Mouse (Mus musculus) urinary bladder, postnatal 10 days (tissue): Measurements from ENCODE around the gene Pgam1.
"Not testable (repeated sequence)": the region's sequence is repeated elsewhere in the genome, so short reads cannot be mapped to it uniquely, and the experiment has no call there.

ENCODE experiments used
- DNase-seq: peaks from one replicate; pipeline ENCODE4 v3.0.0; 2022; ENCODE audit warnings: low spot score

Gene Pgam1

DNA sequence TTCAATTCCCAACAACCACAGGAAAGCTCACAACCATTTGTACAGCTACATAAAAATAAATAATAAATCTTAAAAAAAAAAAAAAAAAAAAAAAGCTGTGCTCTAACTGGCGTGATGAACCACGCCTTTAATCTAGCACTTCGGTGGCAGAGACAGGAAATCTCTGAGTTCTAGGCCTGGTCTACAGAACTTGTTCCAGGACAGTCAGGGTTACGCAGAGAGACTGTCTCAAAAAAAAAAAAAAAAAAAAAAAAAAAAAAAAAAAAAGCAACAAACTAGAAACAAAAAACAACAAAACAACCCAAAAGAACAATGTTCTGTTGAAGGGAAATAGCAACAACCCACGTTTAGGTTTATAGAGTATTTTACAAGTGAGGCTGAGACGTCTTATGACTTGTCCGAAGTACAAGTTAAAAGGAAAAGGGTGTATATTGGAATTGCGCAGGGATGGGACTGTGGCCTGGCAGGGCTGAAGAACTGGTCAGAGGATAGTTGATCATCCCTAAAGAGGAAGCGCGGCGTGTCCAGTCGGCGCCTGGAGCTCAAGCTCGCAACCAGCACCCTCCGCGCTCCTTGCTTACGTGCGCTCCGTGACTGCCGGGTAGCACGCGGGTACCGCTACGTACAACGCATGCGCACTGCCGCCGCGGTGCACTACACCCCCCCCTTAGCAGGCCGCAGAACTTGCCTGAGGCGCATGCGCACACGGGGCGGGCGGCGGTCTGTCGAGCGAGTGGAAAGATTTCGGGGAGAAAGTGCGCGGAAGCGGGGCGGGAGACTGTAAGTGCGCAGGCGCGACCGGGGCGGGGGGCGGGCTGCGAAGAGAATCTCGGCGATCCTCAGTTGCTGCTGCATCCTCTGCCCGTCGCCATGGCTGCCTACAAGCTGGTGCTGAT lies at the start of gene Pgam1:
TSS of gene Pgam1 (plus strand) at position 746 of the 896 bp plus-strand sequence.
- DNase-seq: peak; percentile 84

DNA sequence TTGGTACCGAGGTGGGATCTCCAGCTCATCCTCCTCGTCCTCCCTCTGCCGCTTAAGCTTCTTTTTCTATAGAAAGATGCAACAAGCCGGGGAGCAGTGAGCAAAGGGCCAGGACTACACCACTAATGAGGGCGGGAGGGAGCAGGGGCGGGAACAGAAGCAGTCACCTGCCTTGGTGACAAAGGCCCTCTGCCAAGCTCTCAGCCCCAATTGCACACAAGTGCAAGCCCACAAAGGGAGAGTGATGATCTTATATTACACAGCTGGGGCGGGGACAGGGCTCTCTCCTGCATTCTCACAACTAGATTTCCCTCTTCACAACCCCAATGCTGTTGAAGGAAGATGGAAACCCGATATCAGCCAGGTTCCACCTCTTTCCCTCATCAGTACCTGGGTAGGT lies 45.0 kb upstream of the Pgam1 start:
- DNase-seq: no peak

DNA sequence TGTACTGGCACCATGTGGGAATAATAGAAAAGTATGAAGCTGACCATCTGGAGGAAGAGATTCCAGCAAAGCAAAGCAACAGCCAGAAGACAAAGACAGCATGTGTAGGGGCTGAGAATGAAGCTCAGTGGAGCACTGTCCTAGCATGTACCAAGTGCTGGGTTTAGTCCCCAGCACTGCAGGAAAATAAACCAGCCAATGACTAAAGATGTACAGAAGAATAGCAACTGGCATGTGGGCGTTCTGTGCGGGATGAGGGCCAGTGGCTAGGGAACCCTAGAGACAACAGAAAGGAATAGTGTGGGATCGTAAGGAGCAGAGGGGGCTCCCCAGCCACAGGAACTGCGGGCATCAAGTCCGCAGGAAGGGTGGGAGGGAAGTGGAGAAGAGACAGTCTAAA lies 42.4 kb upstream of the Pgam1 start:
- no peak for DNase-seq

DNA sequence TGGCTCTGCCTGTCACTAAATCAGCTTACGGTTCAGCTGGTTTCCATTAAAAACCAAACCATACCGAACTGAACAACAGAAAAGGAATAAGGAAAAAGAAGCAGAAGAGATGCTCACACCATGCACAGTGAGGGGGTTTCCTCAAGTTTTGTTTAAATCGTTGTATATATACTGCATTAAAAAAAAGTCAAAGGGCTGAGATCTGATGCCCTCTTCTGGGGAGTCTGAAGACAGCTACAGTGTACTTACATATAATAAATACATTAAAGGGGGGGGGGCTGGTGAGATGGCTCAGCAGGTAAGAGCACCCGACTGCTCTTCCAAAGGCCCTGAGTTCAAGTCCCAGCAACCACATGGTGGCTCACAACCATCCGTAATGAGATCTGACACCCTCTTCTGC lies 41.8 kb upstream of the Pgam1 start:
- not testable (repeated sequence) for DNase-seq

DNA sequence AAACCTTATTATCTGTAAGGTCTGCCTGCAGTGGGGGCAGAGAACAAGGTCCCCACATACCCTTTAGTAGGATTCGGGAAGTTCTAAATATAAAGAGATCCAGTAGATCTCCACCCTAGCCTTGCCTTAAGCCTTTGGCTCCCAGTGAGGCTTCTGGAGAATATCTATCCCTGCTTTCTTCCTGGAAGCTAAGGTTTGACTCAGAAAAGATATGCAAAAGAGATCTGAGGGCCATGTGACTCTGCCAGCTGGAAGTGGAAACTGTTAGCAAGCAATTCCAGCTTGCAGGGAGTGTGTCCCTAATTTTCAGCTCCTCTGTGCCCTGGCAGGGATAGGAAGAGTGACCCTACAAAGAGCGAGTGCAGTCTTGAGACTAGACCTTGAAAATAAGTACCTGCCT lies 39.4 kb upstream of the Pgam1 start:
- no peak for DNase-seq

DNA sequence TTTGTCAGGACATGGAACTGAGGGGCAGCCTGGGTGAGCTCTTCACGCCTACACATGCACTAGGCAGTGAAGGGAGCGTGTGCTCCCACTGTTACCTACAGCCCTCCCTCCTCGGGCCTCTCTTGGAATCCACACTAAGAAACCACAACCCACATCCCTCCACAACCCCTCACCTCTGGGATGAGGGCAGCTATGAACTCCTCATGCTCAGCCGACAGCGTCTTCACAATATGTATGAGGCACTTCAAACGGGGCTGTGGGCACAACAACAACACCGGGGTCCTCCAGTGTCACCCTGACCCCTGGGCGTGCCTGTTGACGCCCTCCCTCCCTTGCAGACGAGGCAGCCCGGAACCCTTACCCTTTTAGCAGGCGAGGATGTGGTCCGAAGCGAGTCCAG lies 37.4 kb upstream of the Pgam1 start:
- no peak for DNase-seq

DNA sequence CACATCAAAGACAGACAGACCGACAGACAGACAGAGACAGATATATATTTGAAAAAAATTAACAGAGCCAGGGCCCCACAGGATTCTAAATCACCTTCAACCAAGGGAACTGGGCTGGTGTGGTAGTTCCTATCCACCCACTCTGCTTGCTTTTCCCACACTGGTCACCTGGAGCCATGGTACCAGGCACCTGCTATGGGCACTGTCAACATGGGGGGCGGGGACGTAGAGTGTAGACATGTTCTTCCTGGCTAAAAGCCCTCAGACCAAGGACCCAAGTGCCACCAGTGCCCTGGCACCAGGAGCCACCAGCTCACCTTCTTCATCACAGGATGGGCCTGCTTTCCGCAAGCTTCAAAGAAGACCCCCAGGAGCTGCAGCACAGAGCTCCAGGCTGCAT lies 29.9 kb upstream of the Pgam1 start:
- DNase-seq: no peak

DNA sequence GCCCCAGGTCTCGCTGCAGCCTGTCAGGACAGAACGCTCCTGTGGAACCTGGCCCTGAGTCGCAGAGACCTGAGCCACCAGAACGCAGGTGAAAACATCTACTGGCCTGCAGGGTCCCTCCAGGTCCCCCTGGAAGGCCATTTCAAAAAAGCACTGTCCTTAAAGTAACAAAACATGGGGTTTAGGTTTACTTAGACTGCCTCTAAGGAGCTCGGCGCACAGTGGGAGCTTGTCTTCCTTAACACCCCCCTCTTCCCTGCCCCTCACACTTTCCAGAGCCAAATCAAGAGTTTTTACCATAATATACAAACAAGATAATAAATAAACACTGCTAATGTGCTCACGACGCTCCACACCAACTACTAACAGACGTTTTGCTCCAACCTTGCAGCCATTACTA lies 27.8 kb upstream of the Pgam1 start:
- no peak for DNase-seq

DNA sequence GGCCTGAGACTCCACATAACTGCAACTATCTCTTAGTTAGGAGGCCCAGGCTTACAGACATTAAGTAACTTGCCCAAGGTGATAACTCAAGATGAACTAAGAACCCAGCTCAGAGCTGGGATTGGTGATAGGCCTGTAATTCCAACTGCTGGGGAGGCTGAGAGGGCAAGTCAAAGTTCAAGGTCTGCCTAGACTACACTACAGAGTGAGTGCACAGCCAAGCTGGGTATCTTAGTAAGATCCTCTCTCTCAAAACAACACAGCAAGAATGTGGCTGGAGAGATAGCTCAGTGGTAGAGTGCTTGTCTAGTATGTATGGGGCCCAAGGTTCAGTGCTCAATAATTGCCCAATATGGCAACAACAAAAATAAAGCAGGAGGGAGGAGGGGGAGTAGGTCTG lies 23.5 kb upstream of the Pgam1 start:
- DNase-seq: no peak

DNA sequence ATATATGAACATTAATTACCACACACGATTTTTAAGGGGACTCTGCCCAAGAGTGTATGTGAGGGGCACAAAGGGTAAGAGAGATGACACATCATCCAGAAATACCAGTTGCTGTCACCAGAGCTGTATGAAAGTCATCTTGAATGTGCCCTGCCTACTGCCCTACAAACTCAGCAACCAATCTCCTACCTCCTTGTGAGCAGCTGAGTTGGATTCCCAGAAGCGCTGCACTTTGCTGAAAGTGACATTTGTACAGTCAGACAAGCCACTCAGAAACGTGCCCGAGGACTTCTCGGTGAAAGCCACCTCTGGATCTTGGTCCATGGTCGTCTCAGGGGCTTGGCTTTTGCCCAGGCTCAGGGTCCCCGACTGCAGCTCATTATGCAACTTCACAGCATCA lies 16.8 kb upstream of the Pgam1 start:
- no peak for DNase-seq

DNA sequence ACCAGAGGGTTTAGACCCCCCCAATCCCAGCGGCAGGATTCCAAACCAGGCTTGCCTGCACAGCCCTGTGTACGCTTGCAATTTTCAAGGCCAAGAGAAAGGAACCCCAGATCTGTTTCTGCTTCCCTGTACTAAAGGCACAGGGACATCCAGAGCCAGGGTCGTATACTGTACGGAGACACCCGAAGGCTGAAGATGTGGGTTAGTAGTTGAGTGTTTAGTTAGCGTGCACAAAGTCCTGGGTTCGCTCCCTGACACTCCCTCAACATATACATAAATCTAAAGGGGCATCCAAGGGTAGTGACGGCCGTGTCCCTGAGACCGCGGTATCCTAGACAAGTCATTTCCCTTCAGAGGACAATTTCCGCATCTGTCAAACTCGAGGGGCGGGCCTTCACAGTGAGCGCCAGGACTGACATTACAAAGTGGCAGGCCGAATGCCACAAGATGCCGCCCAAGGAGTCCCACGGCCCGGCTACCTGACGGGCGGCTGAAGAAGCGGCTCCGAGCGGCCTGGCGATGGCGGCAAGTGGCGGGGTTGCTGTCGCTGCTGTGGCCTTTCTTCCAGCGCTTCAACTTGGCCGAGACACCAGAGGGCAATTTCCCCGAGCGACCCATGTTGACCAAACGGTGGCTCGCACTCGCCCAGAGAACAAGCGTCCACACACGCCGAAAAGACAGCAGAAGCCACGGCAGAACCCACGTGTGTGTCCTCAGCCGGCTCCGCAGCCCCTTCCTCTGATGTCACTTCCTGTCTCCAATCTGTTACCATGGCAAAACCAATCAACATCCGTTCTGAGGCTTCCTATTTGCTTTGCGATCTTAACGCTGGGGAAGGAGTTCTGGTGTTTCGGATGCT lies 16.0 kb upstream of the Pgam1 start, which contains the start of gene Rrp12:
TSS of gene Rrp12 (minus strand) at position 714 of the 859 bp plus-strand sequence.
- DNase-seq: no peak

DNA sequence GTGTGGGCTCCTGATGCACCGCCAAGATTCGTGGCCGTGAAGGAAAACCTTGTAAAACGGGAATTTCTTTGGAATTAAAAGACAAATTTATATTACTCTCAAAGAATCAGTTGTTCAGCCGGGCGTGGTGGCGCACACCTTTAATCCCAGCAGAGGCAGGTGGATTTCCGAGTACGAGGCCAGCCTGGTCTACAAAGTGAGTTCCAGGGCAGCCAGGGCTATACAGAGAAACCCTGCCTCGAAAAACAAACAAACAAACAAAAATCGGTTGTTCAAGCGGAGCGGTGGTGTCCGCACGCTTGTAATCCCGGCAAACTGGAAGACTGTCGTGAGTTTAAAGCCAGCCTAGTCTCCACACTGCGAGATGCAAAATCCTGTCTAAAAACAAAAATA lies 15.4 kb upstream of the Pgam1 start:
- DNase-seq: no peak

DNA sequence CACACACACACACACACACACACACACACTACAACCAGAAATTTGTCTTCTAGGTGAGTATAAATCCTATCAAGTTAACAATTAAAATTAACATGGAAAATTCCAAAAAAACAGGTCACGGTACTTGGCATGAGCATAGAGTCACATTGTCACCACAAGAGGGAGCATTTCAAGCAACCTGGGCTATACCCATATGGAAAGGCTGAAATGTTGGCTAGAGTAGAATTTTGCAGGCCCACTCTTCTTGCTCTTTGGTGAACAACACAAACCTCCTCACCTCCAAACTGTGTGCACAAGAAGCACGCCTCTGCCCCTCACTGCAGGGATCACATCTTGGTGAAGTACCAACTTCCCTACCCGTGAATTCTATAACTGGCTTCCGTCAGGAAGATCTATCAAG lies 12.9 kb upstream of the Pgam1 start:
- DNase-seq: no peak

DNA sequence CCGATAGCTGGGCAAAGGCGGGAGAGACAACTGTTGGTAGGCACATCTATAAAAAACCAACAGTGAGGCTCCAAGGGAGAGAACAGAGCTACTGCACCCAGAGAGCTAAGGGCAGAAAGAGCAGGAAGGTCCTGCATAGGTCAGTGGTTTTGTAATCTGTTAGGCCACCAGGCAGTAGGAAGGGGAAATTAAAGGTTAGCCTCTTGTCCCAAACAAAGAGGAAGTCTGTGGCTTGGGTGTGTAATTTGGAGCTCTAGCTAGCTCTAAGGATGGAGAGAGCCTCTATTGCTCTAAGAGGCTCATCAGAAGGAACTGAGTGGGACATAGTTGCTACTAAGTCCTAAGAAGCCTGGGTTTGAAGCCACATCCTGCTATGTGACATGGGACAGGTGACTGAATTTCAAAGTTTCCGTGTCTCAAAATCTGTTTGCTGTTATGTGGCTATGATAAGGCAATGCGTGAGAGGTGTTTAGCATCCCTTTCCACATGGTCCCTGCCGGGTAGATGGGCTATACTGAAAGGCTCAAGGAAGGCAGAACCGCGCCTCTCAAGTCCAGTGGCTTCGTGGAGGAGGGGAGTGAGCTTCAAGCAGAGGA lies 11.1 kb upstream of the Pgam1 start:
- DNase-seq: no peak

DNA sequence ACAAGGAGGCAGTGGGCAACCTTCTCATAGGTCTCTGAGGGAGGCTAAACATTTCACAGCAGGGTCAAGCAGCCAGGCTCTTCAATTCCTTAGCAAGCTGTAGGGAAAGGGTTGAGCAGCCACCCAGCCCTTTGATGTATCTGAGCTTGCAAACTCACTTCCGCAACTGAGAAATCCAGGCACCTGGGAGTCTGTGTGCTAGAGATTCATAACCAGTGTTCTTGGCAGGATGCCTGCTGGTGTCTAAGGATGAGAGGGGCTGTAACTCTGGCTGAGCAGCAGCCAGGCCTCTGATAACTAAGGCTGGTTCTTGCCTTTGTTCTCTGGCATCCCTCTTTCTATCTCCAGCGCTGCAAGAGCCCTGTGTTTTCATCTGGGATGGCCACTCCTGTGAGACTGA lies 10.0 kb upstream of the Pgam1 start:
- DNase-seq: no peak

DNA sequence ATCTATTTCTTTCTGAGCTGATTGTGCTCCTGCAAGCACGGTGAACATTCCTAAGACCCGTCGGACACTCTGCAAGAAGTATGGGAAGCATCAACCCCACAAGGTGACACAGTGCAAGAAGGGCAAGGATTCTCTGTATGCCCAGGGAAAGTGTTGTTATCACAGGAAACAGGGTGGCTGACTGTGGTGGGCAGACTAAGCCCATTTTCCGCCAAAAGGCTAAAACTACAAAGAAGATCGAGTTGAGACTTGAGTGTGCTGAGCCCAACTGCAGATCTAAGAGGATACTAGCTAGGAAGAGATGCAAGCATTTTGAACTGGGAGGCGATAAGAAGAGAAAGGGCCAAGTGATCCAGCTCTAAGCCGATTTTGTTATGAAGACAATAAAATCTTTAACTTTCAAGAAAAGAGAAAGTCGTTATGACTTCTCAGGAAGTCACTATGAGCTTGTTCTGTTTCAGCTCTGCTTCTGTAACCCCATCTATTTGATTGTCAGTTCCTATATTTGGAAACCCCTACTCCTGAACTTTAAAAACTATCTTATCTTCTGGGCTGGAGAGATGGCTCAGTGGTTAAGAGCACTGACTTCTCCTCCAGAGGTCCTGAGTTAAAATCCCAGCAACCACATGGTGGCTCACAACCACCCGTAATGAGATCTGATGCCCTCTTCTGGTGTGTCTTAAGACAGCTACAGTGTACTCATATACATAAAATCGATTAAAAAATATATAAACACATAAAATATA lies 8.7 kb upstream of the Pgam1 start:
- no peak for DNase-seq

DNA sequence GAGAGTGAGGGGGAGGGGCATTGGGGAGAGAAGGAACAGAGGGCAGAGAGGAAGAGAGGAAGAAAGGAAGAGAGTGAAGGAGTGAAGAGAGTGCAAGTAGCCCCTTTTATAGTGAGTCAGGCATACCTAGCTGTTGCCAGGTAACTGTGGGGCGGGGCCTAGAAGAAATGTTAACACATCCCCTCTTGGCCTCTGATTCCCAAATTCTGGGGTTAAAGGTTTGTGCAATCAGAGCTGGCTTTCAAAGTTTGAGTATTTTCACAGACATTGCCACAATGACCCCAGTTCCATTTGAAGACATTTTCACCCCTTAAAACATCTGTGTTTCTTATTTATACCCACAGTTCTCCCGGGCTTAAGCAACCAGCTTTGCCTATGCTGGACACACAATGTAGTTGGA lies 6.5 kb upstream of the Pgam1 start:
- no peak for DNase-seq

DNA sequence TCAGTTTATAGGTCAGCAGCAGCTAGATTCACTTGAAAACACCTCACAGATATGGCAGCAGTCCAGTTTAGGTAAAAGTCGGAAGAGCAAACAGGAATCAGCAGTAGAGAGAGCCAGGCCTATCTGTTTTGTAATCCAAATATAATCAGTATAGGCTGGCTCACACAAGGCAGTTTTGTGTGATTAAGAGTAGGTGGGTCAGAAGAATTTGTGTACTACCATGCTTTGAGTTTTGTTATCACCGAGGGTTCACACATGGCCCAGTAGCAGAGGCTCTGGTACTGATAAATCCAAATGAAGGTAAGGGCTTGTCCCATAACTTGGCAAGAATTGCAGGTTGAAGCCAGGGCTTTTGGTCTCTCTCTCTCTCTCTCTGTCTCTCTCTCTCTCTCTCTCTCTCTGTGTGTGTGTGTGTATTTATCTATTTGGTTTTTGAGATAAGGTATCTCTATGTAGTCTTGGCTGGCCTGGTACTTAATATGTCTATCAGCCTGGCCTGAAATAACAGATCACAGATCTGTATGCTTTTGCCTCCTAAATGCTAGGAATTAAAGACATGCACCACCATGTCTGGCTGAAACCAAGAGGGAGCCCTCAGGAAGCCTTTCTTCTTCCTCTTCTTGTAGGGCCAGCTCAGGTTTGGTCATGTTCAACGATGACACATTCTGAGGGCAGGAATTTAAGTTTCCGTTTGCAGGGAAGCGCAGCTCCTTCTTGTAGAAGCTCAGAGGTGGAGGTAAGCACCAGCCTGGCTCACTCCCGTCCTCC lies 5.2 kb upstream of the Pgam1 start:
- DNase-seq: no peak

DNA sequence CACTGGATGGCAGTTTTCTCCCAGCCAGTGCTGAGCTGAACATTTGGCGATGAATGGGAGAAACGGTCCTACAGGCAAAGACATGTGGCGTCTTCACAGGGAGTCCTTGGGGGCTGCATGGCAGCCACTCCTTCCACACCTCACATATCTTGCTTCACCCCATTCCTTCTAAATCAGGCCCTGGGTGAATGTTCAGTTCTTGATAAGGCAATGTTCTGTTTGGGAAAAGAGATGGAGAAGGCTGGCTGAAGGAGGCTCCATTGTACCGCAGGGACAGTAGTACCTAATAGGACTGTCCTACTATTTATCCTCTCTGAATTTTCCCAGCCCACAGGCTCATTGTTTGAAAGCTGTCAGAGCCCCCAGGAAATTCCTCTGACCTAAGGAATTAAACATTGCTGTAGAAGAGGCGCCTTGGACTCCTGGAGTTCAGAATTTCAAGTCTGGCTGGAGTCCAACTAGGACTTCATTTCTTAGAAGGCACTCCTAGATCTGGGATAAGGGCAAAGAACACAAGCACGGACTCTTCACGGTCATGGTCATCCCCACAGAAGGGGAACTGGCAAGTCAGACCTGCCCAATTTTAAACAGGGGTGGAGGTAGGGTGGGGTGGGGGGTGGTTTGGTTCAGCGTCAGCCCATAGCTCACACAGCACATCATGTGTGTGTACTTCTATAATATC lies 4.5 kb upstream of the Pgam1 start:
- DNase-seq: no peak

DNA sequence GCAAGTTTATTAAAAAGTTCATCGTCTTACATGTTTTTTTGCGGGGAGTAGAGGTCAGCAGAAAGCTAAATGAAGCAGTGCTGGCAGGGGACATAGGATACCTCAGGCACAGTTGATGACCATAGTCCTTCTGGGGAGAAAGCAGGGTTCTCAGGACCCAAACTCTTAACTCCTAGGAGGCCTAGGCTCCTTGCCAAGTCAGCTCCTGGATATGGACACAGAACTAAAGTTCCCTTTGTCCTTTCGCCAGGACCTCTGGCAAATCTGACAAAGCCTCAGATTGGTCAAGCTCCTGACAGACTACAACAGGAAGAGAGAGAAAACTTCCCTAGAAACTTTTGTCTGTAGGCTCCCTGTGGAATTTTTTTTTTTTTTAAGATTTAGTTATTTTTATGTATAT lies 3.0 kb upstream of the Pgam1 start:
- no peak for DNase-seq

DNA sequence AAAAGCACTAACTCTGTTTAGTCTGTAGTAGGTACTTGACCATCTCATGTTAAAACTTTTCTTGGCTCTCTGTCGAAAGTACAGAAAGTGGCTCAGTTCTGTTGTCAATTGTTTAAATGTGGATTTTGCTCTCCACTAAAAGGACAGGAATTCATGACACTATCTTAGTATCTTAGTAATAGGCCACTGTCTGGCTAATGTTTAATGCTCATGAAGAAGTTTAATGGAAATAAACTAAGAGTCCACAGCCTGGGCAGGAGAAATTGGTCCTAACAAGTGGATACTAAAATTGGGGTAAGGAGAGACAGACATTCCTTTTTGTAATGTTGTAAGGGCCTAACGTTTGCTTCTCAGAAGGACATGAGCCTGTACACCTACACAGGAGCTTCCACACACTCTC lies 1.3 kb upstream of the Pgam1 start:
- DNase-seq: no peak
